Mouse (Mus musculus) urinary bladder, adult 18-20 months (tissue): ENCODE measurements around the gene Tmem201.

Experiments
- DNase-seq, 2 experiments: peaks; one replicate each; pipeline ENCODE4 v3.0.0; 2022; ENCODE audit warnings: low spot score in 2 of 2, mixed read lengths in 2 of 2

Tmem201 gene

DNA sequence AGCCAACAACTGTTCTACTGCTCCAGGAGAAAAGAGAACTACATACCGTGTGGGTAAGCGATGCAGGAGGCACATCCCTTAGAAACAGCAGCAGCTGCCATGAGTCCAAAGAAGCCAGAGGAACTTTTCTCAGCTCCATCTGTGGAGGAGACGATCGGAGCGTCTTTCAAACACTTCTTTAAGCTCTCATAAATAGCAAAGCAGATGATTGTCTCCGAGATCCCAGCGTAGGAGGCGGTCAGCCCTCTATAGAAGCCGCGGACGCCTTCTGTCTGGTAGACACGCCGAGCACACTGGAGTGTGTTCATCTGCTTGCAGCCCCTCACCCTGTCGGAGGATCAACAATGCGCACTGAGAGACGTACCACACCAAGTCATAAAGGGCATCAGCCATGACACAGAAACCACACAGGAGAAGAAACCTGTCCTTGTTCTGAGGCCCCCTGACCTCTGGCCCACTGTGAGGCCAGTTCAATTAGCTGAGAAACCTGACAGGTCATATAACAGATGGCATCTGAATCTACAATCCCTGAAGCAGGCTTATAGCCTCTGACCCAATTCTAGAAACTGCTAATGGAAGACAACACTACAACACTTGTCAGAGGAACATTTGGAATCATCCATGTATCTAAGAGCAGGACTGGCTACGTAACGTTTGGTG is 11.3 kb upstream of the Tmem201 start:
- DNase-seq, result no peak

DNA sequence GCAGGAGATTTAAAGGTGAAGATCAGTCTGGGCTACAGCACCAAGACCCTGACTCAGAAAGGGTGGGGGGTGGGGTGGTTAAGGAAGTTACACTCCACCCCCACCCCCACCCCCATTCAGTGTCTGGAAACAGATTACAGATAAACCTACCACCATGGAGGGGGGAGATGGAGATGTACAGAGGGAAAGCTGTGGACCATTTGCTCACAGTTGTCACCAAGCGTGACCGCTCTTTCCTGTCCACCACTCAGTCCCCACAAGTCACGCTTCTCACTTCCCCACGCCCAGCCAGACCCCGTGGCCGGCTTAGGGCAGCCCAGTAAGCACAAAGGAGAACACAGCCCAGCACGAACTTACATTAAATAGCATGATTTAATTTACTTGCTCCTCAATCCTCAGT is 6.3 kb upstream of the Tmem201 start:
- no peak for DNase-seq

DNA sequence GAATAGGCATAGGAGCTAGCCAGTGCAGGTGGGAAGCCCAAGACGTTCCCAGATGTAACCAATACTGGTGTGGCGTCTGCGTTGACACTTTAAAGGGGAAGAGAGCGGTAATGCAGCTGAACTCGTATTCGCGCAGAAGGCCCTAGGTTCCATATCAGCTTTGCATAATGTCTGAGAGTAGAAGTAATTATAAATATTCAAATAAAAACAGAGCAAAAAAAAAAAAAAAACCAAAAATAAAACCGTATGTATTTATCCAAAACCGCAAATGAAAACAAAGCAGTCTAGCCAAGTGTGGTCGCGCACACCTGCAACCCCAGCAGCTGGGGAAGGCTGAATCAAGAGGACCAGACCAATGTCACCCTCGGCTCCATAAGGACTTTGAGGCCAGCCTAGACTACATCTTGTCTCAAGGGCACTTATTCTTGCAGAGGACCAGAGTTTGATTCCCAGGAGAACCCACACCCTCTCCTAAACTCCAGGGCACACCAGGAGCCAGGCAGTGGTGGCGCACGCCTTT is 4.2 kb upstream of the Tmem201 start:
- DNase-seq, result no peak

DNA sequence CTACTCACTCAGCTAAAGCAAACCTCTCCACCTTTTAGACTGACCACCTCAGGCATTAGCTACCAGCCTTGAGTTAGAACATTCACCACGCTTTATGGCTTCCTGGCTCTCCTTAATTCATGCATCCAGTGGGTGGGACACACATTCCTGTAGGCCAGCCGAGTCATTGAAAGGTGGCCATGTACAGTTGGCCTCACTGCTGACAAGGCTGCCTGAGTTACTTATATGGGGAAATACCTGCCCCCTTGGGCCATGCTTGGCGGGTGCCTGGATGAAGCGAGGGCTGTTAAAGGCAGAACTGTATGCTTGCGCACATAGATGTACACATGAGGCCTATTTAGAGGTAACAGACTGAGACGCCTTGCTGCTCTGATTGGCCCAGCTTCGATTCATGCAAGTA is 2.5 kb upstream of the Tmem201 start:
- no peak for DNase-seq

DNA sequence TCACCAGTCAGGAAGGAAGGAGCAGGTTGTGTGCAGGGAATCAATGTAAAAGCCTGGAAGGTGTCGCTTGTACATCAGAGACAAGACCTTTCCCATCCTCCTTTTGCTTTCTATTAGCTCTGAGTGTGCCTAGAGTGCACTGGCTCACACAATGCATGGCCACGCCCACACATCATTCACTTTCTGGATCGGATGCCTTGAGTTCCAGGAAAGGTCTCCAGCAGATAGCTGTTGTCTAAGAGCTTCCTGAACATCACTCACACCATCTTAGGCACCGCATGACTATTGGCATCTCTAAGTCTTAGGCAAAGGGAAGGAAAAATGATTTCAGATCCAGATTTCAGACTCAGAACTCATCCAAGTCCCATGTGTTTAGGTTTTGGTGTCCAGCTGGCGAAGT is 1.6 kb upstream of the Tmem201 start:
- DNase-seq, result no peak

DNA sequence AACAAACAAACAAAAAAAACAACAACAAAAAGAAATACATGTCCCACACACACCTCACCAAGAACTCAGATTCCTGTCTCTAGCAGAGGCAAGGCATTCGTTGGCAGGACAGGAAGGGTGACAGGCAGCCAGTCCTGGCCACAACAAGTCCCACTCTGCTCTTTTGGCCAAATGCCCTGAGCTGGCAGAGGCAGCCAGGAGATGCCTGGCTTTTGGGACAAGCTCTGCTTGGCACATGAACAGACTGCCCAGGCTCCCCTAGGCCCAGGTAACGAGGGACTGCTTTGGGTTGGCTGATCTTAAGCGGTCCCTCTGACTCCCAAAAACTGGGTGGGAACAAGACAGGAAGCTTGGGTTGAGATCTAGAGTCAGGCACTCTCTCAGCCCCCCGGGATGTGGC is 1.3 kb downstream of the Tmem201 start:
- DNase-seq, result peak; percentile 29 to 36

DNA sequence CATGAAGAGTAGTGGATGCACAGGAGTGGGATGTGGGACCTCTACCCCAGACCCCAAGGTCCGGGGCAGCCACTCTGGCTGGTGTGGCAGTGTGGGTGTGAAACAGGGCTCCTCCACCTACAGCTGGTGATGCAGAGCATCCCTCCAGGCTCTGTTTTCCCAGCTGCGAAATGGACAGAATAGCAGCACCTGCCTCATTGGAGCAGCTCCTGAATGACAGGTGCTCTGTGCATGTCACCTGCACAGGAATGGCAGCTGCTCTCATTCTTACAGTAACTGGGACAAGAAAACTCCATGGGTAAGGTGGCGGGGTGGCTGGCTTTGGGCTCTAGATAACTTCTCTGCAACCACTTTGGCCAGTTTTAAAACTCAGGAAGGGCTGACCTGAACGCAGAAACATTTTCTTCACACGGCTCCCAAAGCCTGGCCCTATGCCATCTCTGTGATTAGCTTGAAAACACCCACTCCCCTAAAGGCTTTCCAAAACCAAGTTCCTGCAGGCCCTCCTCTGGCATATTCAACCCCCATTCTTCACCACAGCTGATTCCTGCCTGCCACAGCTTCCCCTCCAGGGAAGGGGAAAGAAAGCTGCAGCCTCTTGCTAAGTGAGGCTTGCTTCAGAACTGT is 2.1 kb downstream of the Tmem201 start:
- no peak for DNase-seq

DNA sequence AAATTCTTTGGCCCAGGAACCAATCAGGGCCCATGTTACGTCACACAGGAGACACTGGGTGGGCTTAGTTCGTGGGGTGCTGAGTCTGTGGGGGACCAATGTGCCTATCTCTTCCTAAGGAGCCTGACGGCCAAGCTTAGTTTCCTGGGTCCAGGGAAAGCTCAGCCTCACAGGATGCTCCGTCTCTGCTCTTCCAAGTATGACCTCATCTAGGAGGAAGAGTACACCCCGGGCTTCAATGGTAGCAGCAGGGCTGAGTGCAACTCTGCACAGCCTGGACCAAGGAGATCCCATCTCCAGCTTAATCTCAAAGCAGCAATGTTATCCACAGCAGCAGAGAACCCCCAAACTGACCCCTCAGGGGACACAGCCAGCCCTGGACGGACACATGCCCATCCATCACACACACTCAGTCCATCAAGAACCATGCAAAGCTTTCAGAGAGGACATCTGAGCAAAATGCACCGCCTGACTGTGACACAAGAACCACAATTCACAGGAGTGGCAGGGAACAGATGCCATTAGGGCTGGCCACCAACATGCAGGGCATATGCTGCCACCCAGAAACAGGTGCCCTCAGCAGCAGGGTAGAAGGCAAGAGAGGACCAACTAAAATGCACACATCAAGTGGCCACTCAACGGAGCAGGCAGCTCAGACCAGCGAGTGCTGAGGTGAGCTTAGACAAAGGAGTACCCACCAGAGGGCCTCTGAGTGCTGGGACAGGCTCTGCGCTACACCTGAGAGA is 2.9 kb downstream of the Tmem201 start:
- DNase-seq, result no peak

DNA sequence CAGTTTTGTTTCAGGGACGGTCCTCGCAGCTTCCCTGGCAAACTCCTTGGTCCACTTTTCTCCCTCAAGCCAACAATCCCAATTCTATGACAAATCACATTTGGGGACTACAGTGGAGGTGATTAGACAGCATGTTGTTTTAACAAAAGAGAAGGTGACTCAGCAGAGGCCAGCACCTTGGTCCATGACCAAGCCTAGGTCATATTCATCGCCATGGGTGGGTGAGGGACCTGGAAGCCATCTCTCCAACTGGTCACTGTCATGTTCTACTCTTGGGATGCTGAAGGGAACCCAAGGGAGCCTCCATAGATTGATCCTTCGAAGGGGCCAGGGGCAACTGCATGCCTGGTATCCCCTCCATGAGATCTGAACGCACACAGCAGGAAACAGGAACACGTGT is 3.6 kb downstream of the Tmem201 start:
- no peak for DNase-seq

DNA sequence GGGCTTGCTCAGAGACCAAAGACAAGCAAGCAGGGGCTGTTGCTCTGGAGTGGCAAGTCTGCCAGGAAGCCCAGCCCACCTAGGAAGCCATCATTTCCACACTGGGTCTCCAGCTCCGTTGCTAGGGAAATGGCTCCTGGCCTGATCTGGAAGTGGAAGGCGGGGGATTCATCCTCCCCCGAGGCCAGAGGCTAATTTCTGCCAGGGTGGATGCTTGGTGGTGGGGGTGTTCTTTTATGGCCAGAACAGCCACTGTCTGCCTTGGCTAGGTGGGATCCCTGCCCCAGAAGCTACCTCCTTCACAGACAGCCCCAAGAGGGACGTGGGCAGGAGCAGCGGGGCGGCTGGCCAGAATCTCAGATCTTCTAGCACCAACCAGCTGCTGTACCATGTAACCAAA is 4.1 kb downstream of the Tmem201 start:
- DNase-seq, result no peak

DNA sequence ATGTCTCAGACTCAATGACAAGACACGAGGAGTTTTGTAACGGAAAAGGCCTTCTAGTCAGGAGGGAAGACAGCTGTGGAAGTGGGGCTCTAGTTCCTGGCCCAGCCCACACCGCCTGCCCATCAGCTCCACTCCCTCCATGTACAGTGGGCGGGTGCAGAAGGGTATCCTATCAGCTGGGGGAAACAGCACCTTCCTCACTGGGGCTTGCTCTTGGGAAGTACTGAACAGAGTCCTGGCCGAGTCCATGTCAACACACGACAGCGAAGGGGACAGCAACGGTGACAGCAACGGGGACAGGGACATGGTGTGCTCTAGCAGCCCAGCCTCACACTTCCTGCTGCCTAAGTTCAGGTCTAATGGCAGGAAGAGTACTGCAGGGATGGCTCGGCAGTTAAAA is 5.0 kb downstream of the Tmem201 start:
- DNase-seq, result no peak

DNA sequence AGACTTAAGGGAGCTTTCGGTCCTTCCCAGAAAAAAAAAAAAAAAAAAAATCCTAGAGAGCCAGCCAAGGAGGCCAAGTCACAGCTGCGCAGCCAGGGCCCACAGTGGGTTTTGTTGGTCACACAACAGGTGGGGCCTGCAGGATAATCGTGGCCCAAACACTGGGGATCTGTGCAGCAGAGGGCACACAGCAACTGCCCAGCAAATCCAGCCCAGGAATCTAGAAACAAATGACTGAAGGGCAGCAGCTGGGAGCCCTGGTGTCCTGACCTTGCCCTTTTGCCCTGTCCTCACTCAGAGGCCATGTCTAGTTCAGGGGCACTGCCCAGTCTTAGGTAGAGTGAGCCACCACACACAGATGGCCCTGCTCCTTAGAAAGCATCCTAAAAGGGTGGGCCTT is 5.5 kb downstream of the Tmem201 start:
- DNase-seq, result no peak

DNA sequence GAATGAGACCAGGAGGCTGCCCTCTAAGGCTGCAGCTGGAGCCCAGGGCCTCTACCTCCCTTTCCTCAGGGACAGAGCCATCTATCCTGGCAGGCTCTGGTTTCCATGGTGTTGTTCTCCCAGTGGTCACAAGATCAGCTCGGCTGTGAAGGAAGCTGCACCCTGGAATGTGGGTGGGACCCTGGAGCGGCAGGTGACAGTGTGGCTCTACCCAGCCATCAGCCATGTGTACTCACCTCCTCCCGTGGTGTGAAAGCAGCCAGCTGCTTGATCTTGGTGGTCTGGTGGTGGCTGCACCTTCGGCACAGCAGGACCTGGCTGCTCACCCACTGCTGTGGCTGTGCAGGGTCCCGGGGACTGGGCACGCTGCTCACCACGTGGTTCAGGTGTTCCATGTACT is 7.0 kb downstream of the Tmem201 start:
- no peak for DNase-seq

DNA sequence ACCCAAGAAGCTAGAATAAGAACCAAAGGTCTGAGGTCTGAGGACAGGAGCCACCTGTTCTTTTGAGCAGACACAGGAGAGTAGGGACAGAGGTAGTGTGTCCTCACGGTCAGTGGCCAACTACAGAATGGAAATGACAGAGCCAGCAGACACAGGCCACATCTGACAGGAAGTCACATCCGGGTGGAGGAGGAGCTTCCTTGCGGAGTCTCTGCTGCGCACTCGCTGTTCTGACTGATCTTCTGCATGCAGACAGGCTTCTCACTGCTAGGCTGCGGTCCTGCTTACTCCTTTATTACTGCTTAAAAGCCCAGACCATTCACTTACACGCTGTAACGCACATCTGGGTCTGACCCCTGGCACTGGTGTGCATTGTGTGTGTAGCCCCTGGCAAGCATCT is 9.0 kb downstream of the Tmem201 start:
- DNase-seq, result no peak

DNA sequence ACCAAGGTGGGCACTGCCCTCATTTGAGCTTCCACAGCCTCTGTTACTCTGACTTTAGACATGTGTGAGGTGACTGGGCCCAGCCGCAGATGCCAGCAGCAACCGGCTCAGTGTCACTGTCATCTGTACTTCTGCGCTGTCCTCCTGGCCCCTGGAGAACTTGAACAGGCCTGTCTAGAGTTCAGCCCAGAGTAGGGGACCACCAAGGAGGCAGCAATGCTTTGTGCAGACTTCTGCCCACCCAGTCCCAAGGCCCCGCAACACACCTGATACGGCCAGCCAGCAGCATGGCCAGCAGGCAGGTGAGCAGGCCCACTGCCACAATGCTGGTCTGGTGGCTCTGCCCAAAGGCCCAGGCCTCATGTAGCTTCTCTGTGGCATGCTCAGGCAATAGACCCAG is 10.2 kb downstream of the Tmem201 start:
- DNase-seq, result no peak

DNA sequence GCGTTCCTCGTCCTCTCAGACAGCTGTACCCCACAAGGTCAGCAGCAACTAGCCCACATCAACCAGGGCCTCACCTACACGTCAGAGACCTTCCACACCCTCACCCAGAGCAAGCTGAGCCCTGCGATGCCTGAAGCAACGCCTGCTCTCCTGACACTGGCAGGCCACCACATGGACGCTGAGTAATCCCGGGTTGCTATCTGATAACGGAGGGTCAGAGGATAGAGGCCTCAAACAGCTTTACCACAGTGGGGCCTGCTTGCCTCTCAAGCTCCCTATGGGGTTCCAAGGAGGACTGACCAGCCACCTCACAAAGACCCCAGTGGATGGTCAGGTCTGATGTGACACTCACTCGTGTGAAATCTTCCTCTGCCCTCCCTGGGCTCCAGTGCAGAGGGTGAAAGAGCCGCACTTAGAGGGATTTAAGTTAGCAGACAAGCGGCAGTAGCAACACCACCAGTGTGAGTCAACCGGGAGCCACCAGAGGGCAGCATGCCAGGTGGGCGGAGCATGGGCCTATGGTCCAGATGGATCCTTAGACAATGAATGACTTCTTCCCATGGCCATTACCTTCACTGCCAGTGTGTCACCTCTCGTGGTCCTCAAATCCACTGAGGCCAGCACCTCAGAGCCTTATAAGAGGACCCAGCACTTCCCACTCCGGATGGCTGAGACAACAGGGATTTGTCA is 12.0 kb downstream of the Tmem201 start:
- peak; percentile 48 to 77 for DNase-seq

DNA sequence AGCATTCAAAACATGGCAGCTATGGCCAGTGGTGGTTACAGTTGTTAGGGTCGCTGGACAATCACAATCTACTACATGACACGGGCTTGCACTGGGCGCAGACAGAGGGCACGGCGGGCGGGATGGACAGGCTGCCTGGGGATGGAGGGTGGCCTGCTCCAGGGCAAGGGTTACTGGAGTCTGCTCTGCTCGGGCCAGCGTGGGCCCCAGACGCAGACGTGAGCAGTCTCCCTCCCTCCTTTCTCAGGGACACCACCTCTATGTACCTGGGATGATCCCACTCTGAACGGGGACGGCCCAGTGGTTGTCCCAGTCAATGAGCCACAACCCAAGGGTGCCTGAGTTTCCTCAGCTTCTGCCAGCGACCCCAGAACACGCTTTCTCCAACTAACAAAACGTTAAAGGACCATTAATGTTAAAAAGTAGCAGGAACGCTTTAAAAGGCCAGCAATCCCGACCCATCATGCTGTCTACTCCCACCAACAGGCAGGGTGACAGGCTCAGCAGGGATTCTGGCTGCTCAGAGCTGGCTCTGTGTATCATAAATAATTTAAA is 12.9 kb downstream of the Tmem201 start:
- DNase-seq, result no peak

DNA sequence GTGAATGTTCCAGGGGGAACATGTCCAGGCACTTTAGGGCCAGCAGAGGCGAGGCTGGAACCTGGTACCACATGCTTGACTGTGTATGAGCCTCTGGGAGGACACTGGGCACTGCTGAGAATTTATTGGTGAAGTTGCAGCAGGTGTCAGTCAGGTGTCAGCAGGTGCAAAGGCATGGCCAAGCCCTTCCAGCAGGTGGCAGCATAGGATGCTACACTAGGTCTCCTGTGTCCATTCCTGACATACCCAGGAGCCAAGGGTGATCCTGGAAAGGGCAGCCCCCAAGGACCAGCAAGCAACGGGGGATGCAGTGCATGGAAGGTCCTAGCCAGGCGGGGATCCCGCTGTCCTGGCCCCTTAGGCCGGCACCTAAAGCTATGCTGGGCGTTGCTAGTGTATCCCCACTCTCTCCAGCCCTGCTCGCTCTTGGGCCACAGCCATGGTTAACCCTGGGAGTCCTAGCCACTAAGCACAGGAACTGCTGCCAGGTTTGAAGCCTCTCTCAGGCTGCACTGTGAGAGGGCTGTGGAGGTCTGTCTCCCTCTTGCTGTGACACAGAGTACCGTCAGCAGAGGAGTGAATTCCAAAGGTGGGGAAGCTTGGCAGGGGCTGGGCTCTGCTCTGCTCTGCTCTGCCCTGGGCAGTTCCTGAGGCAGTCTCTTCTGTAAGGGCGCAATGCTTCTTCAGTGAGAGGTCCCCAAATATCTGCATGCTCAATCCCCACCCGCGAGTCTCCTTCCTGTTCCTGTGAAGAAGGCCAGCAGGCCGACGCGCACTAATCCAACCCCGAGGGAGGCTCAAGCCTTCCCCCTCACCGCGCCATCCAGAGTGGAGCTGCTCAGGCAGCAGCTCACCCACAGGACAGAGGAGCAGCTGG is 13.8 kb downstream of the Tmem201 start:
- peak in 1 of 2 experiments; percentile 55 for DNase-seq

DNA sequence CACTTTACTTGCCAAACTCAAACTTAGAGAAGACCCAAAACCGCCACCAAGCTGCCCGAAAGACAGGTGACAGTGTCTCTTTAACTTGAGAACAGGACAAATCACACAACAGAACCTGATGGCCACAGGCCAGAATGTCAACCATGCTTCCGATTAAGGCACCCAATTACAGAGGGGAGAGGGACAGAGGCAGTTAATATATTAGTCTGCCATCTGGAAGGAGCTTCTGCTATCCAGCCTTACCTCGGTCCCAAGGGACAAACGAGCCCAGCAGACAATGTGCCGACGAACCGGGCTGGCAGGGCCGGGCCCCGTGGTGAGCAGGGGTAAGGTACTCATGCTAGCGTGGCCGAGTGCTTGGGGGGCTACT is 14.8 kb downstream of the Tmem201 start:
- no peak for DNase-seq

DNA sequence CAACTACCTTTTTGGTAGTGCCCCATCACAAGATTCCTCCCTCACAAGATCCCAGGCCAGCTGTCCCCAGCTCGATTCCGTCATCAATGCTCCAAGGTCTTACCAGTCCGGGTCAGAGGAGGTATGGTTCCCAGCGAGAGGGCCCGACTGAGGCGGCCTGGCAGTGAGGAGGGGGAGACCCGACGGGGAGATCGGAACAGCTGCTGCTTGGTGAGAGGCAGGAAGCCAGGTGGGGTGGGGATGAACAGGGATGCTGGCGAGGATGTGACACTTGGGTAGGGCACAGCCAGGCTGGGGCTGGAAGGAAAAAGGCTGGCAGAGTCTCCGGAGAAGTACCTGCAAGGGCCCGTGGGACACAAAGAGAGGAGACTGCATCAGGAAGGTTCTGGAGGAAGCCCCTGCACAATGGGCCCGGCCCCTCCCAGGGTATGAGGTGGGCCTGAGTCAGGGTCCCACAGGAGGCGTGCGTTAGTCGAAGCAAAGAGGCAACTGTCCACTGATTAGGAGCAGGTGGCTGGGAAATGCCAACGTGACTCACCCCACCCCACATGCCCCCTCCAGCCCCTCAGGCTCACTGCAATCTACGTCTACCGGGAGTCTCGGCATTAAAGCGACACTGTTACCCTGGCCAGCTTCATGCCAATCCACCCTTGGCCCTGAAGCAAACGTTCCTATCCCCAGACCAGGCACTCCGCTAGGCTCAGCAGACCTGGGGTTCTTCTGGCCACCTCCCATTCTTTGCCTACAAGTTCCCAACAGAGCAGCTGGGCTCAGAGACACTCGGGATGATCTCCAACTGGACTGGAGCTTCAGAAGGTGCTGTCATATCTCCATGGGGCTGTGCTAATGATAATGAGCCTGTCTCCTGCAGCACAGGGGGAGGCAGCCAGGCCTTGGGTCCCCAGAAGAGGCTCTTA is 15.5 kb downstream of the Tmem201 start:
- DNase-seq, result no peak
